Mouse (Mus musculus) liver, embryonic 13.5 days (tissue): ENCODE measurements around the gene Gclc. TPM values are rescaled to one million over a fixed set of nuclear protein-coding genes. Genes with fewer than 3 reads are reported as not detected.

Experiments
- ATAC-seq: fragments of 200-750 bp; cut with Nextera tagmentation; 2 replicates; pipeline ENCODE4 v1.8.0; 2017; ENCODE audit warnings: low read depth, mild to moderate bottlenecking, moderate number of reproducible peaks, moderate library complexity
- DNase-seq: peaks from one replicate; pipeline ENCODE4 v3.0.0; 2022
- H3K27ac ChIP-seq: fragments of 300-500 bp; sonication (generic); 2 replicates; pipeline ENCODE4 v1.5.1; 2015; ENCODE audit warnings: moderate library complexity, mild to moderate bottlenecking, inconsistent platforms
- H3K27me3 ChIP-seq: fragments of 300-500 bp; sonication (generic); 2 replicates; pipeline ENCODE4 v1.6.1; 2015; ENCODE audit warnings: mild to moderate bottlenecking, inconsistent platforms
- H3K36me3 ChIP-seq: fragments of 300-500 bp; sonication (generic); 2 replicates; pipeline ENCODE4 v1.6.1; 2015; ENCODE audit warnings: mild to moderate bottlenecking, inconsistent platforms
- H3K4me1 ChIP-seq: fragments of 300-500 bp; sonication (generic); replicated peaks from 2 replicates; pipeline ENCODE4 v1.6.1; 2015; ENCODE audit warnings: inconsistent platforms
- H3K4me2 ChIP-seq: fragments of 300-500 bp; sonication (generic); 2 replicates; pipeline ENCODE4 v1.6.1; 2015; ENCODE audit warnings: inconsistent platforms, mild to moderate bottlenecking, moderate library complexity
- H3K4me3 ChIP-seq: fragments of 300-500 bp; sonication (generic); replicated peaks from 2 replicates; pipeline ENCODE4 v1.5.1; 2015; ENCODE audit warnings: mild to moderate bottlenecking, inconsistent platforms
- H3K9ac ChIP-seq: fragments of 300-500 bp; sonication (generic); 2 replicates; pipeline ENCODE4 v1.6.1; 2015; ENCODE audit warnings: mild to moderate bottlenecking, inconsistent platforms
- H3K9me3 ChIP-seq: fragments of 300-500 bp; sonication (generic); replicated peaks from 2 replicates; pipeline ENCODE4 v1.6.1; 2016; ENCODE audit warnings: inconsistent platforms
- WGBS: fragments of 180-500 bp; shearing (Covaris S2); methylation state at CpG from one replicate; pipeline ENCODE4 v1.1.7; 2015; ENCODE audit not compliant: insufficient replicate concordance; 5-methylcytosine and 5-hydroxymethylcytosine counted together
- polyA plus RNA-seq: library from polyadenylated mRNA; unstranded; fragments of >200 nt; fragmentation: Nextera tagmentation; extraction: Ambion mirVana; gene quantifications from 2 replicates; pipeline ENCODE4 v1.2.1, GENCODE M21; 2015

Gclc gene
- polyA plus RNA-seq, 1 experiment from 2014 or later, result 23.5 TPM

GRCm38 (mm10) chr9:77785466-77785865 lies 31.1 kb downstream of the Gclc start:
- 89% methylated on average over 8 of the region's 8 CpGs for WGBS
- DNase-seq (no peak), ATAC-seq (no peak)
- no peak overlapping the region for H3K27ac ChIP-seq
- H3K9ac ChIP-seq, result no peak overlapping the region
- no peak overlapping the region for H3K4me2 ChIP-seq
- H3K27me3 ChIP-seq, result no peaks in the 10 kb centered on the region
- no peaks in the 10 kb centered on the region for H3K4me1 ChIP-seq
- peaks cover 98% of the 10 kb centered on the region for H3K36me3 ChIP-seq
- H3K9me3 ChIP-seq, result no peaks in the 10 kb centered on the region
- H3K4me3 ChIP-seq, result no peak overlapping the region

GRCm38 (mm10) chr9:77787936-77788335 lies 33.6 kb downstream of the Gclc start:
- no peak overlapping the region for H3K4me3 ChIP-seq
- WGBS, result 87% methylated on average over 7 of the region's 7 CpGs

GRCm38 (mm10) chr9:77789615-77790348 lies 35.4 kb downstream of the Gclc start:
- no peaks in the 10 kb centered on the region for H3K9me3 ChIP-seq
- DNase-seq (no peak), ATAC-seq (no peak)
- H3K27ac ChIP-seq, result no peak overlapping the region
- H3K4me1 ChIP-seq, result no peaks in the 10 kb centered on the region
- peaks cover 95% of the 10 kb centered on the region for H3K36me3 ChIP-seq
- no peak overlapping the region for H3K4me3 ChIP-seq
- H3K9ac ChIP-seq, result no peak overlapping the region
- WGBS, result 88% methylated on average over 12 of the region's 12 CpGs
- H3K4me2 ChIP-seq, result no peak overlapping the region
- H3K27me3 ChIP-seq, result no peaks in the 10 kb centered on the region

More at GRCm38 (mm10) chr9:77787936-77788335, 33.6 kb downstream of the Gclc start:
- ATAC-seq, result no peak
- Histone ChIP-seq H3K4me1 (no peaks in the 10 kb centered on the region), H3K9me3 (no peaks in the 10 kb centered on the region), H3K27ac (no peak overlapping the region), H3K27me3 (no peaks in the 10 kb centered on the region), H3K4me2 (no peak overlapping the region), H3K9ac (no peak overlapping the region), H3K36me3 (peaks cover 98% of the 10 kb centered on the region)
- DNase-seq, result no peak

- H3K36me3 ChIP-seq, result peaks cover 70% of the 10 kb centered on the region
- no peaks in the 10 kb centered on the region for H3K9me3 ChIP-seq
- H3K4me1 ChIP-seq, result no peaks in the 10 kb centered on the region
- ATAC-seq (no peak), DNase-seq (no peak)
- no peak overlapping the region for H3K4me2 ChIP-seq
- H3K9ac ChIP-seq, result no peak overlapping the region
- no peak overlapping the region for H3K4me3 ChIP-seq
- H3K27ac ChIP-seq, result no peak overlapping the region
- H3K27me3 ChIP-seq, result no peaks in the 10 kb centered on the region
- 65% methylated on average over 3 of the region's 3 CpGs for WGBS
These were observed 39.5 kb downstream of the Gclc start for GRCm38 (mm10) chr9:77793838-77794237.

GRCm38 (mm10) chr9:77802461-77802860 lies 48.1 kb downstream of the Gclc start:
- H3K4me1 ChIP-seq, result 0 out of 2 replicates have a peak, but pooled peaks cover 4% of the 10 kb centered on the region
- H3K36me3 ChIP-seq, result no peaks in the 10 kb centered on the region
- WGBS, result 47% methylated on average over 7 of the region's 7 CpGs
- H3K9ac ChIP-seq, result no peak overlapping the region
- no peak overlapping the region for H3K4me2 ChIP-seq
- ATAC-seq (no peak), DNase-seq (no peak)
- H3K27ac ChIP-seq, result no peak overlapping the region
- H3K27me3 ChIP-seq, result no peaks in the 10 kb centered on the region
- H3K4me3 ChIP-seq, result no peak overlapping the region
- no peaks in the 10 kb centered on the region for H3K9me3 ChIP-seq

- DNase-seq (no peak), ATAC-seq (no peak)
- Histone ChIP-seq H3K9ac (peak overlapping the region; percentile 52; the same call in 1 of the 2 replicates), H3K27me3 (no peaks in the 10 kb centered on the region), H3K9me3 (no peaks in the 10 kb centered on the region), H3K4me2 (peak overlapping the region; percentile 59), H3K4me3 (peak overlapping the region; percentile 41; the same call in 1 of the 2 replicates), H3K36me3 (no peaks in the 10 kb centered on the region), H3K27ac (no peak overlapping the region), H3K4me1 (0 out of 2 replicates have a peak, but pooled peaks cover 4% of the 10 kb centered on the region)
- 24% methylated on average over 3 of the region's 3 CpGs for WGBS
These were observed 52.1 kb downstream of the Gclc start for GRCm38 (mm10) chr9:77806426-77806825.

GRCm38 (mm10) chr9:77806842-77807668 lies 52.7 kb downstream of the Gclc start:
- no peak overlapping the region for H3K27ac ChIP-seq
- no peaks in the 10 kb centered on the region for H3K36me3 ChIP-seq

GRCm38 (mm10) chr9:77808481-77808880 lies 54.1 kb downstream of the Gclc start:
- no peak for ATAC-seq
- no peak overlapping the region for H3K9ac ChIP-seq
- H3K27me3 ChIP-seq, result no peaks in the 10 kb centered on the region
- no peaks in the 10 kb centered on the region for H3K9me3 ChIP-seq
- H3K4me2 ChIP-seq, result no peak overlapping the region
- no peak overlapping the region for H3K27ac ChIP-seq
- H3K36me3 ChIP-seq, result no peaks in the 10 kb centered on the region
- 0 out of 2 replicates have a peak, but pooled peaks cover 4% of the 10 kb centered on the region for H3K4me1 ChIP-seq
- no peak overlapping the region for H3K4me3 ChIP-seq
- DNase-seq, result no peak
- 70% methylated on average over 6 of the region's 6 CpGs for WGBS

More at GRCm38 (mm10) chr9:77806842-77807668, 52.7 kb downstream of the Gclc start:
- WGBS, result 21% methylated on average over 12 of the region's 12 CpGs
- H3K27me3 ChIP-seq, result no peaks in the 10 kb centered on the region
- no peaks in the 10 kb centered on the region for H3K9me3 ChIP-seq
- H3K4me2 ChIP-seq, result peak overlapping the region; percentile 59
- peak overlapping the region; percentile 41; the same call in 1 of the 2 replicates for H3K4me3 ChIP-seq
- H3K9ac ChIP-seq, result peak overlapping the region; percentile 52; the same call in 1 of the 2 replicates
- ATAC-seq (no peak), DNase-seq (peak; percentile 57)
- 0 out of 2 replicates have a peak, but pooled peaks cover 4% of the 10 kb centered on the region for H3K4me1 ChIP-seq

GRCm38 (mm10) chr9:77818858-77819257 lies 64.5 kb downstream of the Gclc start:
- DNase-seq, result no peak
- no peaks in the 10 kb centered on the region for H3K27me3 ChIP-seq
- no peak for ATAC-seq
- no peak overlapping the region for H3K9ac ChIP-seq
- no peaks in the 10 kb centered on the region for H3K4me1 ChIP-seq
- H3K4me2 ChIP-seq, result no peak overlapping the region
- no peaks in the 10 kb centered on the region for H3K36me3 ChIP-seq
- H3K9me3 ChIP-seq, result no peaks in the 10 kb centered on the region
- WGBS, result 17% methylated on average over 7 of the region's 7 CpGs
- H3K27ac ChIP-seq, result no peak overlapping the region
- H3K4me3 ChIP-seq, result no peak overlapping the region

- H3K4me3 ChIP-seq, result no peak overlapping the region
- H3K27ac ChIP-seq, result no peak overlapping the region
- DNase-seq, result no peak
- no peak for ATAC-seq
- H3K9ac ChIP-seq, result no peak overlapping the region
- H3K4me2 ChIP-seq, result no peak overlapping the region
- no peaks in the 10 kb centered on the region for H3K27me3 ChIP-seq
- 49% methylated on average over 2 of the region's 2 CpGs for WGBS
- no peaks in the 10 kb centered on the region for H3K36me3 ChIP-seq
- no peaks in the 10 kb centered on the region for H3K4me1 ChIP-seq
- H3K9me3 ChIP-seq, result no peaks in the 10 kb centered on the region
These were observed 65.0 kb downstream of the Gclc start for GRCm38 (mm10) chr9:77819318-77819717.

- Histone ChIP-seq H3K27me3 (no peaks in the 10 kb centered on the region), H3K4me1 (peaks cover 6% of the 10 kb centered on the region; the same call in 1 of the 2 replicates), H3K27ac (no peak overlapping the region), H3K4me3 (no peak overlapping the region), H3K36me3 (no peaks in the 10 kb centered on the region), H3K9me3 (no peaks in the 10 kb centered on the region), H3K9ac (no peak overlapping the region), H3K4me2 (no peak overlapping the region)
- ATAC-seq (no peak), DNase-seq (no peak)
- 21% methylated on average over 4 of the region's 4 CpGs for WGBS
These were observed 66.5 kb downstream of the Gclc start for GRCm38 (mm10) chr9:77820836-77821235.
